Mouse (Mus musculus): ENCODE data around the gene Nol3.
"Not testable (repeated sequence)": the region's sequence is repeated elsewhere in the genome, so short reads cannot be mapped to it uniquely, and the experiment has no call there.

Nol3 gene

GRCm38 (mm10) chr8:105275840-105276239 lies at the start of gene Nol3:
Gene Nol3, plus strand, starts transcription at chr8:105276140.
- DNase-seq (ENCODE audit: low spot score in 2 of 2) = no peak

GRCm38 (mm10) chr8:105231503-105232320 lies 44.2 kb upstream of the Nol3 start:
- no peak for DNase-seq (ENCODE audit: low spot score in 2 of 2)

- DNase-seq (ENCODE audit: low spot score in 2 of 2) = not testable (repeated sequence)
Observed at GRCm38 (mm10) chr8:105232321-105232693, 43.6 kb upstream of the Nol3 start.

- DNase-seq (ENCODE audit: low spot score in 2 of 2) = no peak
Observed at GRCm38 (mm10) chr8:105233126-105233935, 42.6 kb upstream of the Nol3 start.

- DNase-seq (ENCODE audit: low spot score in 2 of 2) = no peak
Observed at GRCm38 (mm10) chr8:105235206-105235605, 40.7 kb upstream of the Nol3 start.

- no peak for DNase-seq (ENCODE audit: low spot score in 2 of 2)
Observed at GRCm38 (mm10) chr8:105237442-105238142, 38.3 kb upstream of the Nol3 start.

- no peak for DNase-seq (ENCODE audit: low spot score in 2 of 2)
Observed at GRCm38 (mm10) chr8:105241016-105241415, 34.9 kb upstream of the Nol3 start.

- DNase-seq (ENCODE audit: low spot score in 2 of 2) = no peak
Observed at GRCm38 (mm10) chr8:105251954-105252353, 24.0 kb upstream of the Nol3 start.

- DNase-seq (ENCODE audit: low spot score in 2 of 2) = no peak
Observed at GRCm38 (mm10) chr8:105252680-105253537, 23.0 kb upstream of the Nol3 start.

GRCm38 (mm10) chr8:105253766-105254151 lies 22.2 kb upstream of the Nol3 start:
- no peak for DNase-seq (ENCODE audit: low spot score in 2 of 2)

GRCm38 (mm10) chr8:105254152-105254965 lies 21.6 kb upstream of the Nol3 start:
- DNase-seq (ENCODE audit: low spot score in 2 of 2) = peak; percentile 81 to 88

GRCm38 (mm10) chr8:105254966-105255350 lies 21.0 kb upstream of the Nol3 start, which contains the start of gene B3gnt9:
Gene B3gnt9, minus strand, starts transcription at chr8:105255153.
- peak in 1 of 2 experiments; percentile 48 for DNase-seq (ENCODE audit: low spot score in 2 of 2)

GRCm38 (mm10) chr8:105257318-105258114 lies 18.4 kb upstream of the Nol3 start:
- no peak for DNase-seq (ENCODE audit: low spot score in 2 of 2)

- DNase-seq (ENCODE audit: low spot score in 2 of 2) = no peak
Observed at GRCm38 (mm10) chr8:105258911-105259720, 16.8 kb upstream of the Nol3 start.

GRCm38 (mm10) chr8:105259721-105260320 lies 16.1 kb upstream of the Nol3 start:
- DNase-seq (ENCODE audit: low spot score in 2 of 2) = peak; percentile 59 to 79

- no peak for DNase-seq (ENCODE audit: low spot score in 2 of 2)
Observed at GRCm38 (mm10) chr8:105260371-105261099, 15.4 kb upstream of the Nol3 start.

- DNase-seq (ENCODE audit: low spot score in 2 of 2) = no peak
Observed at GRCm38 (mm10) chr8:105261326-105261980, 14.5 kb upstream of the Nol3 start.
